Comparison of ENCODE assay signal across 8 mouse cellular contexts in genomic region chr19:46479306-46480075, GRCm38 (mm10). TPM values are rescaled to one million over a fixed set of nuclear protein-coding genes. Genes with fewer than 3 reads are reported as not detected.
DNase-seq lines count a peak whose midpoint lies in the region; ATAC-seq and TF ChIP-seq lines count a peak whose summit lies in the region.

No protein-coding gene starts in this region.

- H3K4me3 ChIP-seq in hindbrain, embryonic 12.5 days = no peak overlapping the region
- no peak overlapping the region for H3K4me3 ChIP-seq in hindbrain, embryonic 14.5 days (replicated peaks; ENCODE audit: low read length)
- H3K4me3 ChIP-seq in kidney, postnatal 0 days (replicated peaks; ENCODE audit: low read depth, low read length) = no peak overlapping the region
- no peak overlapping the region for H3K4me3 ChIP-seq in small intestine, adult 2 months (ENCODE audit: low read depth, low read length)

- TF ChIP-seq POLR2A in small intestine, adult 2 months (IDR thresholded peaks at IDR 0.05; ENCODE audit: low read depth, low read length) = 0 out of 2 replicates have a peak, but pooled peaks have one; percentile 2

- no peak overlapping the region for H3K9ac ChIP-seq in hindbrain, embryonic 12.5 days
- no peak overlapping the region for H3K9ac ChIP-seq in hindbrain, embryonic 14.5 days
- peak overlapping the region; percentile 8; the same call in 1 of the 2 replicates for H3K9ac ChIP-seq in kidney, postnatal 0 days (ENCODE audit: low read depth, low read length)

- DNase-seq in hindbrain, embryonic 14.5 days (ENCODE audit: low spot score) = no peak
- DNase-seq in kidney, postnatal 0 days (ENCODE audit: low spot score) = peak; percentile 56
- no peak for DNase-seq in urinary bladder, postnatal 14 days (ENCODE audit: low spot score)
- DNase-seq in spleen, postnatal 14 days (ENCODE audit: low spot score in 2 of 2) = no peak
- DNase-seq in layer of hippocampus, adult 11-12 months (ENCODE audit: low spot score) = no peak

- H3K36me3 ChIP-seq in hindbrain, embryonic 12.5 days = peaks cover 32% of the 10 kb centered on the region
- peaks cover 44% of the 10 kb centered on the region; the same call in 1 of the 2 replicates for H3K36me3 ChIP-seq in hindbrain, embryonic 14.5 days (replicated peaks; ENCODE audit: control insufficient read depth, insufficient read depth)
- H3K36me3 ChIP-seq in kidney, postnatal 0 days (ENCODE audit: insufficient read depth, low read length) = peaks cover 15% of the 10 kb centered on the region; the same call in 1 of the 2 replicates
- peaks cover 3% of the 10 kb centered on the region; the same call in 1 of the 2 replicates for H3K36me3 ChIP-seq in small intestine, adult 2 months (ENCODE audit: control insufficient read depth, insufficient read depth, low read length)

- 68% methylated on average over 21 of the region's 21 CpGs for WGBS in hindbrain, embryonic 12.5 days
- WGBS in hindbrain, embryonic 14.5 days = 74% methylated on average over 21 of the region's 21 CpGs
- 36% methylated on average over 21 of the region's 21 CpGs for WGBS in kidney, postnatal 0 days
- WGBS in small intestine, adult 2 months = 62% methylated on average over 21 of the region's 21 CpGs

- H3K4me1 ChIP-seq in hindbrain, embryonic 12.5 days = peaks cover 55% of the 10 kb centered on the region
- peaks cover 48% of the 10 kb centered on the region for H3K4me1 ChIP-seq in hindbrain, embryonic 14.5 days (replicated peaks; ENCODE audit: control insufficient read depth, insufficient read depth, low read length)
- H3K4me1 ChIP-seq in kidney, postnatal 0 days (replicated peaks; ENCODE audit: insufficient read depth, low read length) = peaks cover 61% of the 10 kb centered on the region
- H3K4me1 ChIP-seq in small intestine, adult 2 months (ENCODE audit: control insufficient read depth, insufficient read depth, insufficient read length, low read length) = peaks cover 33% of the 10 kb centered on the region

- ATAC-seq in hindbrain, embryonic 12.5 days (ENCODE audit: low FRiP score) = no peak
- ATAC-seq in hindbrain, embryonic 14.5 days (ENCODE audit: low FRiP score) = no peak
- 0 out of 2 replicates have a peak, but pooled peaks have one; percentile 24 for ATAC-seq in common myeloid progenitor, adult 5-6 weeks (replicated peaks; ENCODE audit: low read depth, poor library complexity, severe bottlenecking)
- ATAC-seq in kidney, postnatal 0 days (replicated peaks; ENCODE audit: low FRiP score, low read depth) = peak; percentile 2; the same call in 1 of the 2 replicates

- 0 out of 2 replicates have a peak, but pooled peaks cover 3% of the 10 kb centered on the region for H3K9me3 ChIP-seq in hindbrain, embryonic 12.5 days (replicated peaks)
- no peaks in the 10 kb centered on the region for H3K9me3 ChIP-seq in hindbrain, embryonic 14.5 days (ENCODE audit: control insufficient read depth, low read length)
- H3K9me3 ChIP-seq in kidney, postnatal 0 days (replicated peaks; ENCODE audit: low read length) = no peaks in the 10 kb centered on the region

- TF ChIP-seq CTCF in kidney, postnatal 0 days (IDR thresholded peaks at IDR 0.05; ENCODE audit: low read depth) = no peak
- no peak for TF ChIP-seq CTCF in small intestine, adult 2 months (IDR thresholded peaks at IDR 0.05; ENCODE audit: extremely low read depth, insufficient read length, insufficient replicate concordance, low read depth, low read length)

- H3K27ac ChIP-seq in hindbrain, embryonic 12.5 days = peak overlapping the region; percentile 57; the same call in 1 of the 2 replicates
- no peak overlapping the region for H3K27ac ChIP-seq in hindbrain, embryonic 14.5 days
- peak overlapping the region; percentile 82 for H3K27ac ChIP-seq in kidney, postnatal 0 days
- H3K27ac ChIP-seq in small intestine, adult 2 months (ENCODE audit: insufficient read depth, low read depth, low read length) = peak overlapping the region; percentile 67

- H3K27me3 ChIP-seq in hindbrain, embryonic 12.5 days = no peaks in the 10 kb centered on the region
- H3K27me3 ChIP-seq in hindbrain, embryonic 14.5 days (ENCODE audit: control insufficient read depth, insufficient read depth, low read length) = no peaks in the 10 kb centered on the region
- H3K27me3 ChIP-seq in kidney, postnatal 0 days (ENCODE audit: insufficient read depth, low read length) = no peaks in the 10 kb centered on the region
- no peaks in the 10 kb centered on the region for H3K27me3 ChIP-seq in small intestine, adult 2 months (ENCODE audit: control insufficient read depth, insufficient read depth, low read length)

- H3K4me2 ChIP-seq in hindbrain, embryonic 12.5 days (replicated peaks) = no peak overlapping the region
- no peak overlapping the region for H3K4me2 ChIP-seq in hindbrain, embryonic 14.5 days (replicated peaks)
- no peak overlapping the region for H3K4me2 ChIP-seq in kidney, postnatal 0 days (ENCODE audit: low read length)

RNA-seq across cellular contexts. Expression of gene Trim8, which starts 22.0 kb away (rescaled TPM):
- polyA plus RNA-seq in hindbrain, embryonic 12.5 days (2016; fragmentation: Nextera tagmentation; extraction: Ambion mirVana) = 41.8 and 44.7 TPM in 2 replicates
- polyA plus RNA-seq in hindbrain, embryonic 14.5 days (2014; fragmentation: Nextera tagmentation; extraction: Ambion mirVana) = 37.5 and 39.4 TPM in 2 replicates
- 17.7 and 30.3 TPM in 2 replicates for total RNA-seq in common myeloid progenitor, adult 5-6 weeks (2017)
- 27.8 and 30.5 TPM in 2 replicates for polyA plus RNA-seq in kidney, postnatal 0 days (2015; fragmentation: Nextera tagmentation; extraction: Ambion mirVana)
- 42.3 and 54.8 TPM in 2 replicates for polyA plus RNA-seq in small intestine, adult 2 months (2012; rRNA removed)

Comparison
In these comparisons a context has a peak if more than half of its experiments do, and no peak if none do; other contexts are left out.
1. ATAC-seq: peak in common myeloid progenitor, adult 5-6 weeks (single experiment) and kidney, postnatal 0 days (single experiment); none in hindbrain, embryonic 12.5 days (single experiment) and hindbrain, embryonic 14.5 days (single experiment).